Mouse (Mus musculus) layer of hippocampus, postnatal 25 days (tissue): ENCODE measurements around the gene Adam1a. TPM values are rescaled to one million over a fixed set of nuclear protein-coding genes. Genes with fewer than 3 reads are reported as not detected.
"Not testable (repeated sequence)": the region's sequence is repeated elsewhere in the genome, so short reads cannot be mapped to it uniquely, and the experiment has no call there.

Experiments
- DNase-seq, 2 experiments: peaks; one replicate each; pipeline ENCODE4 v3.0.0; 2022; ENCODE audit warnings: mixed read lengths in 2 of 2, low spot score in 1 of 2; ENCODE audit errors: extremely low spot score in 1 of 2
- total RNA-seq, 2 experiments: library from RNA; stranded (reverse); gene quantifications; 2 replicates each; pipeline ENCODE4 v1.2.3; 2021

The Adam1a gene
- total RNA-seq, 2 experiments from 2014 or later: 12.2 to 16.9 TPM

DNA sequence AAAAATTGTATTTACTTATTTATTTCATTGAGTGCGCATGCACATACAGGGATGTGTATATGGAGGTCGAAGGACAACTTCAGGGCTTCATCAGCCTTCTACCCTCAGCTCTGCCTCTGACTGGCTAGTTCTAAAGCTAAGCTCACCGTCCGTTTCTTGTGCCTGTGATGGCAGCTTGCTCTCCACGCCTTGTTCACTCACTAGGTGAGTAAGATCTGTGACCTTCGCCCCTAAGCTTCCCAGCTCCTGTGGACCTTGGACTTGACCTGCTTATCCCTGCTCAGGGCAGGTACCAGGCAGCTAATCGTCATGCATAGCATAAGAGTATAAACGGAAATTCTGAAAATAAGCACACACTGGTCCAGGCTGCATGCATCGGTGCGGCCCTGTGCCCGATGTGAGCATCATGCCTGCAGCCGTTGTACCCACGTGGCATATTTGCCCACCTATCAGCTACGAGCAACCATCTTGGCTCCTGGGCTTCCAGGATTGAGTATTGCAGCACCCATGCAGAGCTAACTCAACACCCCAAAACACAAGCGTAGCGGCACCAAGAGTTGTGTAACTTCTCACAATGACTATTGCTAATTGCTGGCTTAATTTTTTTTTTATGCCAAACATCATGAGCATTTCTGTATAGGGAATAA, 20.9 kb upstream of the Adam1a start:
- DNase-seq: no peak

DNA sequence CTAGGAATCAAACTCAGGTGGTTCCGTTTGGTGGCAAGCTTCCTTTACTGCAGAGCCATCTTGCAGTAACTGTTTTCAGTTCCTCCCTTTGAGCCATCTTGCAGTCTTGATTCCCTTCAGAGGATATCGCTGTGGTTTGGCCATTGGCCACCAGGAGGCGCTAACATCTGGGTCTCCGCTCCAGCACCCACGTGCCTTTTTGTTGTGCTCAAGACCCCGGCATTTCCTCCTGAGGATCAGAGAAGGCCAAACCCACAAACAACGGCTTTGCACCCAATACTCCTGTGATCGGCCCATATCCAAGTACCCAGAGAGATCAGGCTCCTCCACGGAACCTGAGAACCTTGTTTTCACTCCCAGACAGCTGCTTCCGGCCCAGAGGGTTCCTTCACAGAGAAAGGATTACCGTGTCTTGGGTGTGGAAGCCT, 19.2 kb upstream of the Adam1a start:
- peak; percentile 61 to 85 for DNase-seq

DNA sequence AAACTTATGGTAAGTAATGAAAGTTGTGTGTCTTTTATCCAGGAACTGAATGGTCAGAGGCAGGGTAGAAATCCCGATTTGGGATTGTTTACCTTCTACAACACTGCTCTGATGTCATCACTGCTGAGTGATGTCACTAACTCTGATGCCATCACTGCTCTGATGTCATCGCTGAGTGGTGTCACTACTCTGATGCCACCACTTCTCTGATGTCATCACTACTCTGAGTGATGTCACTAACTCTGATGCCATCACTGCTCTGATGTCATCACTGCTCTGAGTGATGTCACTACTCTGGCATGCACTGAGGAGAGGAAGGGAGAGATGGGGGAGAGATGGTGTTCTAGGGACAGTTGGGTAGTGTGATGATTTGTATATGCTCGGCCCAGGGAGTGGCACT, 17.2 kb upstream of the Adam1a start:
- no peak for DNase-seq

DNA sequence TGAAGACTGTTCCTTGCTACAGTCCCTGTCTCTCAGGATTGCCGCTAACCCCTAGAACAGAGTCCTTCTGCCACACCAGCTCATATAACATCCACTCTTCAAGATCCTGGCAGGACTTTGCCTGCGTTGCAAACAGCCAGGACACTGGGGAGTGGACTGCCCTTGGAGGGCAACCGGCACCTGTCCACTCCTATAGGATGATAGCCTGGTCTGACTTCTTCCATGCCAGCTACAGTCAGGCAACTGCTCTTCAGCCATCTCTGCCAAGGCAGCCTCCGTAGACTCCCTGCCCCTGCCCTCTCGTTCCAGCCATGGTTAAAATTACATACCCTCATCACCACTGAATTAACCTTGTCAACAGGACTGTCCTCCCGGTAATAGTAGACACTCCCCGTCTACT, 3.9 kb upstream of the Adam1a start:
- no peak for DNase-seq

DNA sequence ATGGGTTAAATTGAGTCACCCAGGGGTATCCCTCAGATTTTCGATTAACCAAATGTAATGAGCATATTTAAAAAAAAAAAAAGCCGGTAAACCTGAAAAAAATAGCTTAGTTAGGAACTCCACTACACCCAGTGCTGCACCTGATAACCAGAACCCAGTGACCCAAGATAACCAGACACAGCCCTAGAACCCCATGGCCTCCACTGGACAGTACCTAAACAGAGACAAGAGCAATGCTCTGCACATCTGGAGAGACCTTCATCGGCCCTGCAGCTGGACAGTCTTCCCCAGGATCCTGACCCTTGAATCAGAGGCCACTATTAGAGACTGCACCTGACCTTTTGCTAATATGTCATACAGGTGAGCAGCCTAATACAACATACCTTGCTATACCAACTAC, 1.8 kb upstream of the Adam1a start:
- no peak for DNase-seq

DNA sequence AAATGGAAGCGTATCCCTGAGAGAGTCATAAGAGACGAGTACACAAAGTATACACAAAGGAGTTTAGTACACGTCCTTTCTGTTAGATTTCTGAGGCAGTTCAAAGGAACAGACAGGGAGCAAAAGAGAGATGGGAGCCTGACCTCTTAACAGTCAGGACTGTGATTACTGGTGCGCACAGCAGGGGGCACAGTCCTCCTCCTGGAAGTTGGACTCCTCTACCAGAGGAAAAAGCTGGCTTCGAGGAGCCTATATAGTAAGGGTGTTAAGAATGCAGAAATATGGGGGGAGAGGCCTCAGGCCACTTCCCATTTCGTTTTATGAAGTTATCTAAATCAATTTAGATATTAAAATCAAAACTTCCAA, 1.2 kb upstream of the Adam1a start:
- DNase-seq: peak; percentile 18 to 49

DNA sequence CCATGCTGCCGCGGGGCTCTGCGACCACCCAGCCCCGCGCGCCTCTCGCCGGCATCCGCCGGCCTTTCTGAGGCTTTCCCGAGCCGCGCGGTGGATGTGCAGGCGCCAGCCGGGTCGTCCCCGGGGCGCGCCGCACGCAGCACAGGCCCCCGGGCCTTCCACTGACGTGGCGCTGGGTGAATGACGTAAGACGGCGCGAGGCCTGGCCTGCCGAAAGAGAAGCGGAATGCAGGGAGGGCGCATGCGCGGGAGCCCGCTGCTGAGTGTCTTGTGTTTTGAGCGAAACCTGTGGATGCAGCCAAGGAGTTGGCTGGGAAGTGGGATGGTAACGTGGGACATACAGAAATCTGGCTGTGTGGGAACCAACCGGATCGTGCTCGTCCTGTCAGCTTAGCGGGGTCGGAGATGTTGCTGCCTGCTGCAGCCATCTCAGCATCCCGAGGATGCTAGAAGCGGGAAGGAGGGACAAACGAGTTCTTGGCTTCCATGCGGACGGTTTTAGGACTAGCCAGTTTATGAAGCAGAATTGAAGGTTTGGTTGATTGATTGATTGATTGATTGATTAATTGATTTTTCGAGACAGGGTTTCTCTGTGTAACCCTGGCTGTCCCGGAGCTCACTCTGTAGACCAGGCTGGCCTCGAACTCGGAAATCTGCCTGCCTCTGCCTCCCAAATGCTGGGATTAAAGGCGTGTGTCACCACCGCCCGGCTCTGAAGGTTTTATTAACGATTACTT, 679 bp upstream of the Adam1a start, which contains the start of gene Mapkapk5:
Gene Mapkapk5 (minus strand): TSS at position 113 of the 737 bp plus-strand sequence.
- DNase-seq: peak; percentile 99 to 100

DNA sequence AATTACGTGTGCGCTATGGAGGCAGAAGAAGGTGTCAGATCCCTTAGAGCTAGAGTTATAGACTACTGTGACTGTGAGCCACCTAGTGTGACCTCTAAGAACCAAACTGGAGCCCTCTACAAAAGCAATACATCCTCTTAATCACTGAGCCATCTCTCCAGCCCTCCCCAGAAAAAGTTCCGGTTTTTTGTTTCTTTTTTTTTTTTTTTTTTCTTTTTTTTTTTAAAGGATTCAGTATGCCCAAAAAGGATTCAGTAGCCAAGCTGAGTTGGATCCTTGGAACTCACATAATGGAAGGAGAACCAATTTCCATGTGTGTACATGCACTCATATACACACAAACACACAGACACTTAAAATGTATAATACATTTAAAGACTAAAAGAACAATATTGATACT, 1.9 kb downstream of the Adam1a start:
- no peak for DNase-seq

DNA sequence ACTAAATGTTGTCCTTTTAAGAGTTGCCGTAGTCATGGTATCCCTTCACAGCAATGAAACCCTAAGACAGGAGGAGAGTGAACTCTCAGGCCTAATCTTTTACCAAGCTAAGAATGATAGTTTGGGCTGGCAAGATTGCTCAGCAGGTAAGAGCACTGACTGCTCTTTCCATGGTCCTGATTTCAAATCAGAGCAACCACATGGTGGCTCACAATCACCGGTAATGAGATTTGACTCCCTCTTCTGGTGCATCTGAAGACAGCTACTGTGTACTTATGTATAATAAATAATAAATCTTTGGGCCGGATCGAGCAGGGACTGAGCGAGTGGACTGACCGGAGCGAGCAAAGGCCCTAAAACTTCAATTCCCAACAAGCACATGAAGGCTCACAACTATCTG, 4.0 kb downstream of the Adam1a start:
- no peak for DNase-seq

DNA sequence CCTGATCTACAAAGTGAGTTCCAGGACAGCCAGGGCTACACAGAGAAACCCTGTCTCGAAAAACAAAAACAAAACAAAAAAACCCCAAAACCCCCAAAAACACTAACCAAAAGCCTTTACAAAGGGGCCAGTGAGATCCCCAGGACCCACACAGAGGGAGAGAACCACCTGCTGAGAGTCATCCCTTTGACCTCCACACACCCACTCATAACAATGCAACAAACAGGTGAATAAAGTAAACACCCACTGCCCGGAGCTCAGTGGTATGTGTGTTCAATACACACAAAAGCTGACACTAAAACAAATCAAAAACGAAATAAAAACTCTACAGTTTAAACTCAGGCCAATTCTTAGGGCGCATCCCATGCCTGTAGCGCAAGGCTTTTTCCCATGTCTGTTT, 5.2 kb downstream of the Adam1a start:
- no peak for DNase-seq

DNA sequence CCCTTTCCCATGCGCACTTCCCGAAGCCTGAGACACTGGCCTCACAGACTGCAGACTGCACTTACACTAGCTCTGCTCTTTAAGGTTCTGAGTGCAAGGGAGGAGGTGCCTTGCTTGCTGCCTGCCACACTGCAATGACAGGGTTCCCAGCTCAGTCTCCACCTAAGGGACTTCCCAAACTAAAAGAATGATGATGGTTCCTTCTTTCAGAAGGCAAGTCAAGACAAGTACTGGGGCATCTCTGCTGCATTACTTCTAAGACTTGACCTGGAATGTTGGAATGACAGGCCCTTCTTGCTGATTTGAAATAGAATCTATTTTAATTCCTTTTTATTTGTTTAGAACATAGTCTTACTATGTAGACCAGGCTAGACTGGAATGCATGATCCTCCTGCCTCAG, 7.7 kb downstream of the Adam1a start:
- DNase-seq: no peak

DNA sequence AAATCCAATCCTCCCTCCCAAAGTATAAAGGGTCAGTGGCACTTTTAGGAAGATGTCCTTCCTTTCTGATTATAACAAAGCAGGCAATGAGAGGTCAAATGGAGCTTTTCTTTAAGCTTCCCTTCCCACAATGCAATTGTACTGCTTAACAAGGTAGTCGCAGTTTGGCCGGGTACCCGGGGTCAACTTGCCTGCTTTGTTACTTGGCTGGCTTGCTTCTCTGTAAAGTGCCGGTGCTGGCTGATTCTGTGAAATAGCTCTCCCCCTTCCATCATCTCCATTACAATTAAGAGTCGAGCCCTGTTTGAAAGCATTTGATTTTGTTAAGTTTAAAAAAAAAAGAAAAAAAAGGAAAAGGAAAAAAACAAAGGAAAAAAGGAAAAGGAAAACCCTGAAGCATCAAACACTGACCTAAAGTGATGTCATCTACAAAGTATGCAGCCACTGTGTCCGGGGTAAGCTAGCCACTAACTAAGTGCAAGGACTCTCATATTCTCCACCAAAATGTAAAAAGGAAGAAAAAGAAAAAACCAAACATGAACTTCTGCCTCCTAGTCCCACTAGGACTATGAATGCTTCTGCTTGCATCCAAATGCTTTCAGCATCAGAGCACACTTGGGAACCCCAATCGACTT, 8.2 kb downstream of the Adam1a start:
- DNase-seq: no peak

DNA sequence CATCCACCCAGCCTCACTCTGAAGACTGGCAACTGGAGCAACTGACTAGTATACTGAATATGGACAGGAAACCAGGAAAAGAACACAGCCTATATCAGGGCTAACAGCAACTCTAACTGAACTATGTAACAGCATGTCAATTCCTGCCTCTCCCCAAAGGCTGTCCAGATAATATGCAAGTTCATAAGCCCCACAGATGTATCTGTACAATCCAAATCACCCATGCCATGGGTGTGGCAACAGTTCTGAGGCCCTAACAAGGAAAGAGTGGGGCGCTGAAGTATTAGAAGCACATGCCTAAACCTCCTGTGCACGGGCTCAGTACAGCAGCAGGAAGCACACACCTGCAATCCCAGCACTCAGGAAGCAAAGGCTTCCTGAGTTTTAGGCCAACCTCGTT, 10.2 kb downstream of the Adam1a start:
- DNase-seq: no peak

DNA sequence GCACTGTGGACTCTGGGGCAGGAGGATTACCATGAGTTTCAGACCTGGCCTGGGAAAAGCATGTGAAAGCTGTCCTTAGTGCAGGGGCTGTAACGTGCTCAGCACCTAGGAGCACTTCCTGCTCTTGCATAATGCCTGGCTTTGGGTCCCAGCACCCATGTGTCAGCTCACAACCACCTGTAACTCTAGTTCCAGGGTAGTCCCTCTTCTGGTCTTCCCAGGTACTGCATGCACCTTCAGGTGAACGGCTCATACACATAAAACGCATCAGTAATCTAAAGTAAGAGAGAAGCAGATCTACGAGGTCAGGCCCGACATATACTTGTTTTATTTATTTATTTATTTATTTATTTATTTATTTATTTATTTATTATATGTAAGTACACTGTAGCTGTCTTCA, 10.8 kb downstream of the Adam1a start:
- peak in 1 of 2 experiments; percentile 19 for DNase-seq

DNA sequence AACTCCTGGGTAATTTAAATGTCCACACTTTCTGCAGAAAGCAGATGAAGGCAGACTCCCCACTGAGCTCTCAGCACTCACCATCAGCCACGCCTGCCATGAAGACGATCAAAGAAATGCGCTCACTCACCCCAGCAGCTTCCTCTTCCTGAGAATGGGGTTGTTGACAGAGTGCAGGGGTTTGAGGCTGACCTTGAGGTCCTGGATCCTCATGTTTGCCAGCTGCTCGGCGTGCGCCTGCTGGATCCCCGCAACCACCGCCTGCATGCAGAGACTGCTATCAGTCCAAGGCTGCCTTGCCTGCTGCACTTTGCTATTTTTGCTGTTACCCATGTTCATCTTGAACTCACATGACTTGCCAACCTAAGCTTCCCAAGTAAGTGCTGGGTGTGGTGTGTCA, 18.3 kb downstream of the Adam1a start:
- no peak for DNase-seq

DNA sequence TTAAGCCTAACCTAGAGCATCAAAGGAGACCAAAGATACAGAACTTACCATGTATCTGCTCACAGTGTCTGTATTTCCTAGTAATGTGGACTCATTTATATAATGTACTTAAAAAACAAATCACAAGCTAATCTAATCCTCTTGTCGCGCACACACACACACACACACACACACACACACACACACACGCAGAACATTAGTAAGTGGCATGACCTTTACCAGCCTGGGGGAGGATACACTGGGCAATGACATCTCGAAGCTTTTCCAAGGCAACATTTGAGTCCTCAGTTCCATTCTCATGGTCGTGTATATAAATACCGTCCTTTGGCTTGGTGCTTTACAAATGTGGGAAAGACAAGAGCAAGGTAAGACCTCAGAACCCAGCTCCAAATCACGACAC, 18.8 kb downstream of the Adam1a start:
- DNase-seq: no peak

DNA sequence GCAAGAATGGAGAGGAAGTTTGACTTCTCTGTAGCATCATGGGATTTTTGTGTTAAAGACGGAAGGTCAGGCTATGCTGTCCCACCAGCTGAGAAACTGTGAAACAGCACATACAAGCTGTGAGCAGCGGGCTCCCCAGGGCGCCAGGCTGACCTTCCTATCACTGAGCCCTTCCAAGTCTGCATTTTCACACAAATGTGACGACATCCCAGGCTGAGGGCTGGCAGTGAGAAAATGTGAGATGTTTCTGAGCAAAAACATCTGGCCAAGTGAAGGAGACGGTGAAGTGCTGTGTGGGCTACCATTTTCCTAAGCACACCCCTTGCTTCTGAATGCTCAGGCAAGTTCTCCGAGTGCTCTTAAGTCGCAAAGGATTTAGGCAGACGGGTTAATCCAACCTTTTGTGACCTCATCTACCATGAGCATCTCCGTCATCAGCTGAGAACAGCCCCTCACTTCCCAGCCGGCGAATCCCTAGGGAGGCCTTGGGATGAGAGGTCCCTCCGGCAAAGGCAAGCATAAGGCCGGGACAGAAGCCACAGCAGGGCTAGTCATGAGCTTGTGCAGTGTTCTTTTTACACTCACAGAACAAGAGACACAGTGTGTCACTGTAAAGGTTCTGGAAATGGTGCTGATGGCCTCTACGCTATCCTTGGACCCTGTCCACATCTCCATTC, 19.4 kb downstream of the Adam1a start:
- DNase-seq: no peak

DNA sequence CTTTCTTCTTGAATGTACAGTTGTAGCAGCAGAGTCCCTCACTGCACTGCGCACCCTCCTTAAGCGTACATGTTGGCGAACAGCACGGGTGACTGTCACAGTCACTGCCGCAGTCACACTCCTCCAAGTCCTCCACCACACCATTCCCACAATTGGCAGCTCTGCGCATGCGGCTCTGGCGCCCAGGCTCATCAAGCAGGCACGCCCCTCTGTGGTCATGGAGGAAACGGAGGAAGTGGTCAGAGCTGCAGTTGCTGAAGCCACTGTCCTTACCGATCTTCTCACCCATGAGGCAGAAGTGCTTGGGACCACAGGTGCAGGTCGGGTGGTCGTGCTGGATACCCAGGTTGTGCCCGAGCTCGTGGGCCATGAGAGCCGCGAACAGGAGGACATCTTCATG, 25.5 kb downstream of the Adam1a start:
- DNase-seq: not testable (repeated sequence)

DNA sequence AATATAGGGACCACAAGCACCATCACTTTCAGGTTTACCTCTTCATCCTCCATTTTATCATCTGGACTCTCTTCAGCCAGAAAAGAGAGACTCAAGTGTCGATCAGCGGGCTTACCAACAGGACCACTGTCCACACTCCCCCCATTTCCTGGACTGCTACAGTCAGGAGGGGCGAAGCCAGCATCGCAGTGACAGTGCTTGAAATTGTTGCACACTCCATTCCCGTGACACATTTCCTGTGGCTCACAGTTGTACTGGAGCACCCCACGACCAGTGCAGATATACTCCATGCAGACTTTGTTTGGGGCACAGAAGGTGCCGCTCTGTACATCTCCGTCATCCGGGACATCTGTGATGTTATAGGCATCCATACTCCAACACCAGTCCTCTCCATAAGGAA, 26.3 kb downstream of the Adam1a start:
- DNase-seq: no peak

DNA sequence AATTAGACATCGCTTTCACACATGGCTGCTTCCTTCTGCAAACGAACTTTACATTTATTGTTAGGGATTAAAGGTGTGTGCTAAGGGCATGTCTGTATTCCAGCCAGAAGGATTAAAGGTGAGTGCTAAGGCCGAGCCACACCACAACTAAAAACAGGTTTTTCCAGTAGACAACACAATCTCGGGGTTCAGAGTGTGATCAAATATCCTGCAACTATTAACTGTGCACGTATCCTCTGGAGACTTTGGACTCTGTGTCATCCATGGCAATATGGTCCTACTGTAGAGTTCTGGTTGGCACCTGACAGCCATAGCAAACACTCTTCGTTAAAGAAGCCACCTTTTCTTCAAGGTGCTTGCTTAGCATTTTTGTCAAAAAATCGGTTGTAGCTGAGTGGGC, 35.3 kb downstream of the Adam1a start:
- DNase-seq: no peak

DNA sequence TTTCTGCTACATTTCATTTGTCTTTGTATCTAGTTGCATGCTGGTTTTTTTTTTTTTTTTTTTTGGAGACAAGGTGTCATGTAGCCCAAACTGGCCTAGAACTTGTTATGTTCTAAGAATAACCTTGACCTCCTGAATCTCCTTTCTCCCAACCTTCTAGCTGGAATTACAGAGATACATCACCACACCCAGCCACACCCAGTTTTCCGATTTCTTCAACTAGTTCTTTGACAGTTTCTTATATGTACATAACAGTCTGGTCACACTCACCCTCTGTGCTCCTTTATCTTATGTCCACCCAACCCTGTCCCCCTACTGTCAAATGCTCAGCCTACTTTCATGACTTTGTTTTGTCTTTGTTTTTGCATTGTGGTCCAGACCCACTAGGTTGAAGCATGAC, 38.4 kb downstream of the Adam1a start:
- DNase-seq: no peak
